Mouse (Mus musculus) limb, embryonic 10.5 days (tissue): ENCODE results near the gene Atg9a. TPM values are rescaled to one million over a fixed set of nuclear protein-coding genes. Genes with fewer than 3 reads are reported as not detected.
A peak's percentile ranks its signal among the peaks of the same experiment; 100 is the strongest.

ENCODE experiments used
- DNase-seq: peaks from one replicate; pipeline ENCODE4 v3.0.0-alpha.2; 2017; ENCODE audit warnings: low spot score
- H3K27ac ChIP-seq: fragments of 300-500 bp; sonication (generic); 2 replicates; pipeline ENCODE4 v1.5.1; 2016; ENCODE audit warnings: mild to moderate bottlenecking
- H3K27me3 ChIP-seq: fragments of 300-500 bp; sonication (generic); 2 replicates; pipeline ENCODE4 v1.6.1; 2016; ENCODE audit warnings: low read depth, mild to moderate bottlenecking; ENCODE audit not compliant: poor library complexity, severe bottlenecking
- H3K36me3 ChIP-seq: fragments of 300-500 bp; sonication (generic); 2 replicates; pipeline ENCODE4 v1.6.1; 2016; ENCODE audit warnings: mild to moderate bottlenecking, moderate library complexity
- H3K4me1 ChIP-seq: fragments of 300-500 bp; sonication (generic); 2 replicates; pipeline ENCODE4 v1.6.1; 2016
- H3K4me3 ChIP-seq: fragments of 300-500 bp; sonication (generic); 2 replicates; pipeline ENCODE4 v1.5.1; 2016; ENCODE audit warnings: mild to moderate bottlenecking, moderate library complexity
- H3K9me3 ChIP-seq: fragments of 300-500 bp; sonication (generic); replicated peaks from 2 replicates; pipeline ENCODE4 v1.6.1; 2016; ENCODE audit warnings: mild to moderate bottlenecking
- WGBS: fragments of 180-500 bp; shearing (Covaris S2); methylation state at CpG from one replicate; pipeline ENCODE4 v1.1.7; 2016; 5-methylcytosine and 5-hydroxymethylcytosine counted together
- polyA plus RNA-seq: library from polyadenylated mRNA; unstranded; fragments of >200 nt; fragmentation: Nextera tagmentation; extraction: Ambion mirVana; gene quantifications from 2 replicates; pipeline ENCODE4 v1.2.1, GENCODE M21; 2016

Gene Atg9a
- polyA plus RNA-seq, 1 experiment from 2014 or later: 23.9 TPM

- WGBS: 17% methylated on average over 17 of the region's 17 CpGs
- Histone ChIP-seq H3K9me3 (no peaks in the 10 kb centered on the region), H3K27ac (peak overlapping the region; percentile 87), H3K4me3 (peak overlapping the region; percentile 79), H3K36me3 (peaks cover 44% of the 10 kb centered on the region), H3K4me1 (peaks cover 51% of the 10 kb centered on the region), H3K27me3 (peaks cover 14% of the 10 kb centered on the region)
- no peak for DNase-seq
Measured at GRCm38 (mm10) chr1:75211141-75211708, 19.2 kb upstream of the Atg9a start.

DNA sequence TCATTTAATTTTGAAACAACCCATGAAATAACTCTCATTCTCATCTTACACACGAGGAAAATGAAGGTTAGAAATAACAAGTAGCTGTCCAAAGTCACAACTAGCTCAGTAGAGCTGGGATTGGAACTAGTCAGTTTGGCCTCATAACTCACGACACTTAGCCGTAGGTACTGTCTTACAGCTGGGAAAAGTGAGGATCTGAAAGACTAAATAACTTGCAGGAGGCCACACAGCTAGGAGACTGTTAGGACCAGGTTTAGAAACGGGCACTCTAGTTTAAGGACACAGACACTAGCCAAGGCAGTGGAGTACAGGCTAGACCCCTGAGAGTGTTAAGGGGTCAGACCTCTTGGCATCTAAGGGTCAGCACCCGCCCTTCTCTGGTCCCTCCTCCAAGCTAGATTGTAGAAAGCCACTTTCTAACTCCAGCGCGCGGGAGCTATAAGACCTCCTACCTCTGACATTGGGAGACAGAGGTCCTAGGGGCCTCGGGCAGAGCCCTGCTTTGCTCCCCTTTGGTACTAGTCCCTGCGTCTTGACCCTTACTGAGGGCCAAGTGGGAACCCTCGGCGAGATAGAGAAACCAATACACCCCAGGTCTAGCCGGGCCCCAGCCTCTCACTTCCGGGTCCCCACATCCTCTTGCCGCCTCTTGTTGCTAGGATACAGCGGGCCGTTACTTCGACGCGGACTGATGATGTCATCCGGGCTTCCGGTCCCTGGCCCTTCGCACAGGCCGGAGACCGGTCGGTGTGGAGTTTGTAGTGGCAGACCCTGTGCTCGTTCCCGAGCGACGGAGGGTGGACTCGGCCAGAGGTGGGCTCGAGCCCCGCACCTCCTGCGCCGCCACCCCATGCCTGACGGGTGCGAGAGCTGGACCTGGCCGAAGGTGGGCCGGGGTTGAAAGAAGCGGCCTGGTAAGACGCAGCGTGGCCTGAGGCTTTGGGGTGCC is 18.4 kb upstream of the Atg9a start, which contains the start of the genes Glb1l and Stk16:
Gene Glb1l (minus strand): TSS at position 678 of the 952 bp plus-strand sequence.
Gene Stk16 (plus strand): TSS at position 703 of the 952 bp plus-strand sequence.
- H3K4me1 ChIP-seq: peaks cover 51% of the 10 kb centered on the region
- peak within 1 kb of the TSS; percentile 87 for H3K27ac ChIP-seq
- H3K9me3 ChIP-seq: no peaks in the 10 kb centered on the region
- H3K4me3 ChIP-seq: peak within 1 kb of the TSS; percentile 79
- H3K36me3 ChIP-seq: peaks cover 39% of the 10 kb centered on the region
- H3K27me3 ChIP-seq: peaks cover 6% of the 10 kb centered on the region; the same call in 1 of the 2 replicates
- WGBS: 6% methylated on average over 42 of the region's 42 CpGs
- peak; percentile 99 for DNase-seq

GRCm38 (mm10) chr1:75208967-75209678 is 17.1 kb upstream of the Atg9a start:
- DNase-seq: peak; percentile 50
- H3K27me3 ChIP-seq: peaks cover 6% of the 10 kb centered on the region; the same call in 1 of the 2 replicates
- peaks cover 26% of the 10 kb centered on the region for H3K36me3 ChIP-seq
- peak overlapping the region; percentile 70 for H3K27ac ChIP-seq
- H3K9me3 ChIP-seq: no peaks in the 10 kb centered on the region
- H3K4me3 ChIP-seq: peak overlapping the region; percentile 79
- WGBS: 15% methylated on average over 34 of the region's 34 CpGs
- H3K4me1 ChIP-seq: peaks cover 51% of the 10 kb centered on the region

DNA sequence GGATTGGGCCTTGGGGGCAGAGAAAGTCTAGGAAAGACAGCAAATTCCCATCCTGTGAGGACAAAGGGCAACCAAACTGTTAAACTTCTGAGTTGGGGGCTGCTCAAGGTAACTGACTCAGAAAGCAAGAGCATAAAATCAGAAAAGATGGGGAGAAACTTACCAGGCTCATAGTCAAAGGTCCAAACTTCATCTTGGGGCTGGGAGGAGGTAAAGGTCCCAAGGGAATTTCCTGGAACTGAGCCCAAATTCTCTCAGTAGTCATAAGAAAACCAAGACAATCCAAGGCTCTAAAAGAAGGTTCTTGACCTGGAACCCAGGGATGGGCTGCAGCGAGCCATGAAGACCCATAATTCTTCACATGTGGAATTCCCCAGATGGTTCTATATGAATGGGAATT is 9.2 kb upstream of the Atg9a start:
- H3K36me3 ChIP-seq: peaks cover 39% of the 10 kb centered on the region
- H3K9me3 ChIP-seq: no peaks in the 10 kb centered on the region
- H3K27ac ChIP-seq: no peak overlapping the region
- H3K4me3 ChIP-seq: no peak overlapping the region
- no peaks in the 10 kb centered on the region for H3K27me3 ChIP-seq
- no peak for DNase-seq
- 91% methylated on average over 1 of the region's 1 CpGs for WGBS
- no peaks in the 10 kb centered on the region for H3K4me1 ChIP-seq

GRCm38 (mm10) chr1:75192452-75192851 is 456 bp upstream of the Atg9a start:
- Histone ChIP-seq H3K27me3 (no peaks in the 10 kb centered on the region), H3K4me3 (peak overlapping the region; percentile 79), H3K4me1 (peaks cover 19% of the 10 kb centered on the region), H3K27ac (peak overlapping the region; percentile 85), H3K9me3 (no peaks in the 10 kb centered on the region), H3K36me3 (peaks cover 35% of the 10 kb centered on the region)
- DNase-seq: no peak
- under 1% methylated on average over 19 of the region's 19 CpGs for WGBS

DNA sequence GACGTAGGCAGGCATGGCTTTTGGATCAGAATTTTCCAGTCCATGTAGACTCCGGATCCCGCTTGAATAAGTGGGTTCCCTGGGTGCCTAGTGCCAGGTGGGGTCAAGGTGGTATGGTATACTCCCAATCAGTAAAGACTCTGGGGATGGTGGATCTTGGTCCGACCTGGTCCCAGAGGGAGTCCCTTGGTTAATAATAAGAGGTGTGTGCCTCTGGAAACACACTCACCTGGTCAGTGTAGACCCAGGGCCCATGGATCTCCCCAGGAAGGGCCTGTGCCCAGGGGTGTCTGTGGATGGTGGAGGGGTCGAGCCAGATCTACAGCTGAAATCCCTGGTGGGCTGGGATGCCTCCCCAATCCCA is 756 bp downstream of the Atg9a start:
- peak overlapping the region; percentile 85 for H3K27ac ChIP-seq
- H3K4me3 ChIP-seq: peak overlapping the region; percentile 79
- 43% methylated on average over 5 of the region's 5 CpGs for WGBS

GRCm38 (mm10) chr1:75190577-75190976 is 1.4 kb downstream of the Atg9a start:
- Histone ChIP-seq H3K4me3 (peak overlapping the region; percentile 79; the same call in 1 of the 2 replicates), H3K4me1 (peaks cover 19% of the 10 kb centered on the region), H3K36me3 (peaks cover 35% of the 10 kb centered on the region), H3K27me3 (no peaks in the 10 kb centered on the region), H3K9me3 (no peaks in the 10 kb centered on the region), H3K27ac (no peak overlapping the region)
- no peak for DNase-seq
- WGBS: 49% methylated on average over 2 of the region's 2 CpGs

More for the DNA sequence above, 756 bp downstream of the Atg9a start:
- Histone ChIP-seq H3K27me3 (no peaks in the 10 kb centered on the region), H3K4me1 (peaks cover 19% of the 10 kb centered on the region), H3K36me3 (peaks cover 35% of the 10 kb centered on the region), H3K9me3 (no peaks in the 10 kb centered on the region)
- DNase-seq: no peak

DNA sequence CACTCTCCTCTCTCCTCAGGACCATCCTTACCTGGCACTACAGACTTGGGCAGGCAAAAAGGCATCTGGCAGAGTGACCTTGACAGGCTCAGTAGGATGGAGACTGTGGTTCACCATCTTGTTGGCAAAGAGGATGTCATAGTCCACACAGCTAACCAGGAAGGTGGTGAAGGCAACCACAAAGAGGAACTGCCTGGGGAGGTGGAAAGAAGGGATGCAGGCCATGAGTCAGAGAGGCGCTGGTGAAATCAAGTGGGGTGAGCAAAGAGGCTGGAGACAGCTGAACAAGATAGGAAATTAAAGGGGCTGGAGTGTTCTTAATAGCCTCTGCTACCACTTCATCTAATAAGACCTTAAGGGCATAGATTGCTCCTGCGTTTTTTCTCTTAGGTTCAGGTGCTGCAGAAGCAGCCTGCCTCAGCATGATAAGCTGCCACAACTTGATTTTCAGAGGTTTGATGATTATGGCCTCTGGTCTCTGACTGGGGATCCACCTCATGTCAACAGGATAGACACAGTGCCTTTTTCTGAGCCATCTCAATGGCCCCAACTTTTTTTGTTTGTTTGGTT is 4.0 kb downstream of the Atg9a start:
- Histone ChIP-seq H3K9me3 (no peaks in the 10 kb centered on the region), H3K27ac (no peak overlapping the region), H3K4me1 (peaks cover 13% of the 10 kb centered on the region), H3K4me3 (no peak overlapping the region), H3K36me3 (peaks cover 47% of the 10 kb centered on the region), H3K27me3 (no peaks in the 10 kb centered on the region)
- WGBS: 94% methylated on average over 2 of the region's 2 CpGs
- DNase-seq: no peak

DNA sequence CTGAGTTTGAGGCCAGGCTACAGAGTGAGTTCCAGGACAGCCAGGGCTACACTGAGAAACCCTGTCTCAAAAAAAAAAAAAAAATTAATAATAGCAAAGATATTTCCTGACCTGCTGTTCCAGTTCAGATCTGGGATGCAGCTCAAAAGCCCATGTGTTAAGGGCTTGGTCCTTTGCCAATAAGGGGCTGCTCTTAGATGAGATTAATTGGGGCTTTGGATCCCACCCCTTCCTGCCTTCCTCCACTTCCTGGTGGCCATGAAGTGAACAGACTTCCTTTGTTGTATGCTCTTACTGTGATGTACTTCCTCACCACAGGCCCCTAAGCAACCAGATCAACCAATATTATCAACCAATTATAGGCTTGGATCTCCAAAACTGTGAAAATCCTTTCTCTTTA is 4.9 kb downstream of the Atg9a start:
- H3K36me3 ChIP-seq: peaks cover 55% of the 10 kb centered on the region
- no peaks in the 10 kb centered on the region for H3K27me3 ChIP-seq
- H3K4me3 ChIP-seq: no peak overlapping the region
- no peak for DNase-seq
- peaks cover 9% of the 10 kb centered on the region for H3K4me1 ChIP-seq
- H3K27ac ChIP-seq: no peak overlapping the region
- no peaks in the 10 kb centered on the region for H3K9me3 ChIP-seq

DNA sequence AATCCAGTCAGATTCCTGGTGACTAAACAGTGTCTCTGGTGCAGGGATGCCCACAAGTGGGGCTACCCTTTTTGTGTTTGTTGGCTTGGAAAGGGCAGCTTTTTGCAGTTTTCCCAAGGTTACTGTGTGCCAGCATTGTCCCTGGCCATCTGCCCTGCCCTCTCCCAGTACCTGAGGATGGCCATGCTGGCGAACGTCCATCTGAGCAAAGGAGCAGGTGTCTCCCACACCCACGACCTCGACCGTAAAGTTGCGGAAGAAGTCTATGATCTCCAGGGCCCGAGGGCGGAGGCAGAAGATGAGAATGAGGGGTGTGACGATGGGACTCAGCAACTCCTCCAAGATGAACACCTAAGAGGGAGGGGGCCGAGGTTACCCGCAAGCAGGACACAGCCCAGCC is 6.5 kb downstream of the Atg9a start:
- Histone ChIP-seq H3K4me1 (peaks cover 5% of the 10 kb centered on the region; the same call in 1 of the 2 replicates), H3K36me3 (peaks cover 63% of the 10 kb centered on the region), H3K27ac (no peak overlapping the region), H3K9me3 (no peaks in the 10 kb centered on the region), H3K4me3 (no peak overlapping the region), H3K27me3 (no peaks in the 10 kb centered on the region)
- no peak for DNase-seq
- WGBS: 95% methylated on average over 11 of the region's 11 CpGs

- no peak overlapping the region for H3K4me3 ChIP-seq
- WGBS: 73% methylated on average over 4 of the region's 4 CpGs
- H3K36me3 ChIP-seq: peaks cover 64% of the 10 kb centered on the region
- H3K9me3 ChIP-seq: no peaks in the 10 kb centered on the region
- peaks cover 24% of the 10 kb centered on the region for H3K4me1 ChIP-seq
- no peak for DNase-seq
- no peak overlapping the region for H3K27ac ChIP-seq
- no peaks in the 10 kb centered on the region for H3K27me3 ChIP-seq
Measured at GRCm38 (mm10) chr1:75182160-75182559, 9.8 kb downstream of the Atg9a start.

DNA sequence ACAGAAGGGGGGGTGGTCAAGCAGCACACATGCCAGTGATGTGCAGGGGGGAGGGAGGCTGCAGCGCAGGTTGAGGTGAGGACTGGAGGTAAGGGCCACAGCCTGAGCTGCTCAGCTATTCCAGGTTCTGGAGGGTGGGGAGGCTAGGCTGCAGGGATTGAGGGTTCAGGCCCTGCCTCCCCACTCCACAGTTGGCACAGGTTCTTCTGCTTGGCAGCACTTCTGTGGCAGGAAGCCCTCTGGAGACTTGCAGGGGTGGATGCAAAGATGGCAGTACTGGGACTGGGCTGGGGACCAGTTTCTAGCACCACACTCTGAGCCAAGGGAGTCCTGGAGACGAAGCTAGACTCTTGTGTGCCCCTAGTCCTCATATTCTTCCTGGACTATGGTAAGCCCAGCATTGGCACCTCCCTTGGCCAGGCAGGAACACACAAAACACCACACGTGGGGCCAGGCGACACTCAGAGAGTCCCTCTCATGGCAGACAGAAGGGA is 10.6 kb downstream of the Atg9a start:
- H3K9me3 ChIP-seq: no peaks in the 10 kb centered on the region
- peaks cover 65% of the 10 kb centered on the region for H3K36me3 ChIP-seq
- WGBS: 85% methylated on average over 4 of the region's 4 CpGs
- H3K27ac ChIP-seq: no peak overlapping the region
- DNase-seq: no peak
- H3K4me3 ChIP-seq: no peak overlapping the region
- H3K27me3 ChIP-seq: no peaks in the 10 kb centered on the region
- H3K4me1 ChIP-seq: peaks cover 24% of the 10 kb centered on the region
